Mouse (Mus musculus) ES-Bruce4 (cell line): Measurements from ENCODE around the gene Umad1.

ENCODE experiments used
- CTCF ChIP-seq: IDR thresholded peaks from one replicate; pipeline ENCODE4 v1.8.1; 2011; ENCODE audit warnings: low read depth, low read length
- POLR2A ChIP-seq: IDR thresholded peaks from one replicate; pipeline ENCODE4 v1.8.1; 2011; ENCODE audit warnings: low read length; ENCODE audit not compliant: insufficient read depth

GRCm38 (mm10) chr6:8299066-8299863 is 40.2 kb downstream of the Umad1 start:
- TF ChIP-seq CTCF, result no peak
- TF ChIP-seq POLR2A, result no peak
